Mouse (Mus musculus): ENCODE data around the gene Pdzd2. TPM values are rescaled to one million over a fixed set of nuclear protein-coding genes. Genes with fewer than 3 reads are reported as not detected.

The Pdzd2 gene
- polyA plus RNA-seq, 1 experiment from 2014 or later: 39.8 TPM

DNA sequence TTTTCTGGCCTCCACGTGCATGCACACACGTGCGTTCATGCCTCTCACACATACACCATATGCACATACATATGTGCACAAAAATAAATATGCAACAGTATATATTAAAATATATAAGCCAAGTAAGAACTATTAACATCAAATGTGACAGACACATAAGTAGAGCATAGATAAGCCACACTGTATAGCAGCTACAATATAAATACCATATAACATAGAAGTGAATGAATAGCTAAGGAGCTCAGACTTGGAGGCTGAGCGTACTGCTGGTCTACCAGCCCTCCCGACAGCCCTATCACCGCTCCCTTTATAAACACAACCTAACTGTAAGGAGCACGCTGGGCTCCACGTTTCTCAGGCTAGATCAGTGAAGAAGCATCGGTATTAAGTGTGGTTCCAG, 79.4 kb downstream of the Pdzd2 start:
- WGBS: 88% methylated on average over 9 of the region's 9 CpGs

DNA sequence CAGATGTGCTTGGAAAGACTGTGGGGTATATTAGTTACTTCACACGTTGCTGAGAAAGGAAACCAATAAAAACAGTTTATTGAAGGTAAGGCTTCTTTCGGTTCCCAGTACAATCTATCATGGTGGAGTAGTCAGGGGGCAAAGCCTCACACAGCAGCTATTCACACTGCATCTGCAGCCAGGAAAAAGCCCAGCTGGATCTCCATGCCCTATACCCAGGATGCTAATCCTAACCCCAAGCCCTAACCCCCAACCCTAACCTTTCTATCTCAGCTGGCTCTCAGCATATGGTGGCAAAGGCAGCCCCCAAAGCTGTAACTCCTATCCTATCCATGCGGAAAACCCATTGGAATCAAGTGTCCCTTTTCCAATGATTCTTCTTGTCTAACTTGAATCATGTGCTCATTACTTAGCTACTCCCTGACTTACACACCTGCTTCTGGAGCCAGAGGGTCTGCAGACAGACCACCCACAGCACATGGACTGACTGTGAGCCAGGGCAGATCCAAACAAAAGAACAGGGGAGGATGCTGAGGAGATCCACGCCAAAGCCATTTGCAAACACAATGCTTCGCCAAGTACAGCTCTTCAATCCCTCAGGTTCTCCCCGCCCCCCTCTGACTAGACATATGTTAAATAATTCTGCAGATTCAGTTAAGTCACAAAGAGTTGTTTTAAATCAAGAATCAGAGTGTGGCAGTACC, 83.6 kb downstream of the Pdzd2 start:
- Histone ChIP-seq H3K36me3 (no peaks in the 10 kb centered on the region), H3K9me3 (no peaks in the 10 kb centered on the region), H3K4me3 (no peak overlapping the region), H3K9ac (no peak overlapping the region), H3K4me2 (no peak overlapping the region), H3K4me1 (peaks cover 7% of the 10 kb centered on the region), H3K27me3 (no peaks in the 10 kb centered on the region), H3K27ac (no peak overlapping the region)
- no peak for ATAC-seq (ENCODE audit: insufficient number of reproducible peaks, low FRiP score, low TSS enrichment, low read depth)
- WGBS: 69% methylated on average over 6 of the region's 6 CpGs

More for the DNA sequence above, 79.4 kb downstream of the Pdzd2 start:
- no peak for ATAC-seq (ENCODE audit: insufficient number of reproducible peaks, low FRiP score, low TSS enrichment, low read depth)
- H3K9me3 ChIP-seq: no peaks in the 10 kb centered on the region
- no peak overlapping the region for H3K4me2 ChIP-seq
- peaks cover 4% of the 10 kb centered on the region; the same call in 1 of the 2 replicates for H3K4me1 ChIP-seq
- H3K9ac ChIP-seq: no peak overlapping the region
- no peak overlapping the region for H3K27ac ChIP-seq
- no peaks in the 10 kb centered on the region for H3K27me3 ChIP-seq
- H3K4me3 ChIP-seq: no peak overlapping the region
- H3K36me3 ChIP-seq: no peaks in the 10 kb centered on the region

GRCm38 (mm10) chr15:12655316-12655715, 84.4 kb downstream of the Pdzd2 start:
- H3K36me3 ChIP-seq: no peaks in the 10 kb centered on the region
- no peaks in the 10 kb centered on the region for H3K9me3 ChIP-seq
- WGBS: 92% methylated on average over 7 of the region's 7 CpGs
- no peak overlapping the region for H3K4me3 ChIP-seq
- H3K4me1 ChIP-seq: peaks cover 13% of the 10 kb centered on the region
- no peak overlapping the region for H3K9ac ChIP-seq
- H3K27me3 ChIP-seq: no peaks in the 10 kb centered on the region
- H3K27ac ChIP-seq: no peak overlapping the region
- no peak for ATAC-seq (ENCODE audit: insufficient number of reproducible peaks, low FRiP score, low TSS enrichment, low read depth)
- H3K4me2 ChIP-seq: no peak overlapping the region

DNA sequence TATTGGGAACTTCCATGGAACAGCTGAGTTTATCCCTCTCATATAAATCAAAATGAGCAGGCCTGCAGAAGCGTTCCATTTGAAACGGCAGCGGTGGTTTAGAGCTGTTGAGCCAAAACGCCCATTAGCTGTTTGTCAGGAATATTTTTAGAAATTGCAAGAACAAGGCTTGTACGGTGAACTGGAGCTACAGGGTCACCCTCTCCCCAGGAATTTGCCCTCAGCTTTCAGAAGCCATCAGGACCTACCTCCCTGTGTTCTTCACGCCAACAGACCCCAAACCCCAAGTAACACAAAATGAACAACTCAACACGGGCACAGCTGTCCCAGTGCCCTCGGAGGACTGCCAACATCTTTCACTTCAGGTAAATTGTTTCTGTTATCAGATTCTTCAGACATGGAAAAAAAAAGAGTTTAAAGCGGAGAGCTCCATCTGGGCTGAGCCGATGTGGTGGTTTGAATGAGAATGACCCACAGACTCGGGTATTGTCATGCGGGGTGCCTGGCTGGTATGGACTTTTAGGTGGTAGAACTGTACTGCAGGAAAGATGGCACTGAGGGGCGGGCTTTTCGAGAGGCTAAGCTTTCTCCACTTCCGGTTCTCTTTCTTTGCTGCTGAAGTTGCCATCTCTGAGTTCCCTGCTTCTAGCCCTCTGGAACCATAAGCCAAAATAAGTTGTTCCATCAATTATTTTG, 87.2 kb downstream of the Pdzd2 start:
- Histone ChIP-seq H3K4me2 (no peak overlapping the region), H3K9me3 (no peaks in the 10 kb centered on the region), H3K36me3 (no peaks in the 10 kb centered on the region), H3K4me1 (peaks cover 15% of the 10 kb centered on the region), H3K9ac (no peak overlapping the region), H3K27me3 (no peaks in the 10 kb centered on the region), H3K4me3 (no peak overlapping the region), H3K27ac (no peak overlapping the region)
- 62% methylated on average over 15 of the region's 15 CpGs for WGBS
- no peak for ATAC-seq (ENCODE audit: insufficient number of reproducible peaks, low FRiP score, low TSS enrichment, low read depth)

DNA sequence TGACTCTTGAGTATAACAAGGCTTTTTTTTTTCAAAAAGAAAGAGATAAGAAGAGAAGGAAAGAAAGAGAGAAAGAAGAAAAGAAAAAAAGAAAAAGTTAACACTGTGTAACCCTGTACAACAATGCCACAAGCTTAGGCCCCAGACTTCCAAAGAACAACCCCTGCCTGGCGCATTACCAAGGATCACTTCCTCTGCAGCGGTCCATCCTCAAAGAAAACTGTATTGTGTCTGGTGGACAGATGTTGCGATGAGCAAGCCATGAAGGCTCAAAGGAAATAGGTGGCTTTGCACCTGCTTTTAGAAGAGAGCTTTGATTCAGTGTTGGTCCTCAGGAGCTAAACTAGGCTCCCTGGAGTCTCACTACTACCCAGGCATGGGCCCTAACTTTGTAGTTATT, 89.5 kb downstream of the Pdzd2 start:
- WGBS: 68% methylated on average over 3 of the region's 3 CpGs
- no peaks in the 10 kb centered on the region for H3K27me3 ChIP-seq
- no peak overlapping the region for H3K4me3 ChIP-seq
- no peak for ATAC-seq (ENCODE audit: insufficient number of reproducible peaks, low FRiP score, low TSS enrichment, low read depth)
- no peak overlapping the region for H3K4me2 ChIP-seq
- H3K27ac ChIP-seq: no peak overlapping the region
- H3K9me3 ChIP-seq: no peaks in the 10 kb centered on the region
- H3K9ac ChIP-seq: no peak overlapping the region
- peaks cover 11% of the 10 kb centered on the region for H3K4me1 ChIP-seq
- no peaks in the 10 kb centered on the region for H3K36me3 ChIP-seq

DNA sequence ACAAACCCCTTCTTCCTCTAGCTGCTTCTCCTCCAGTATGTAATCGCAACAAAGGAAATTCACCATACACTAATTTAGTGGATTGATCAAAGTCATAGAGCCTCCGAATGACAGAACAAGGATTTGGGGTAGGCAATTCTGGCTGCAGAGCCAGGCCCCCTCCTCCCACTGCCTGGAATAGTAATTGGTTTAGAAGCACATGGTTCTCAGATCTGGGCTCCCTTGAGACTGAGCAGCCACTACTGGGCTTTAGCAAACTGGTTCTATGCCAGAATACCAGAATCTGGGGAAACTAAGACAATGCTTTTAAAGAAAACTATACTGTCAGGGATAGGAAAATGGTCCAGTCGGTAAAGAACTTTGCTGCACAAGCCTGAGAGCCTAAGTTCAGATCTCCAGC, 90.0 kb downstream of the Pdzd2 start:
- WGBS: 61% methylated on average over 3 of the region's 3 CpGs
- H3K27ac ChIP-seq: no peak overlapping the region
- no peaks in the 10 kb centered on the region for H3K9me3 ChIP-seq
- H3K36me3 ChIP-seq: no peaks in the 10 kb centered on the region
- H3K4me3 ChIP-seq: no peak overlapping the region
- no peaks in the 10 kb centered on the region for H3K27me3 ChIP-seq
- H3K4me2 ChIP-seq: no peak overlapping the region
- no peak for ATAC-seq (ENCODE audit: insufficient number of reproducible peaks, low FRiP score, low TSS enrichment, low read depth)
- no peak overlapping the region for H3K9ac ChIP-seq
- H3K4me1 ChIP-seq: peaks cover 11% of the 10 kb centered on the region

DNA sequence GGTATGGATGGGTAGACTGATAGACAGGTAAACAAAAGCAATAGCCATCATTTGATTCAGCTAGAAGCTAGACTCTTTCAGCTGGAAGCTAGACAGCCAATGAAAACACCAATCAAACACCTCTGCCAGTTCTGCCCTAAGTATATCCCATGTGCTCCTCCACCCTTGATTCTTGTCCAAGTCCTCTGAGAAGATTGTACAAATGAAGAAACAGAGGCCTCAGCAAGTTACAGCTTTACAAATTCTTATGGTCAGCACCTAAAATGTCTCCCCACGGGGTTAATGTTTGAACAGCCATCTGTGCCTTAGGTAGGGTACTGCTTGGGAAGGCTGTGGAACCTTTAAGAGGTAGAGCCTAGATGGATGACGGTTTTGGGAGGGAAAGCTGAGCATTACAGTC, 90.6 kb downstream of the Pdzd2 start:
- no peak for ATAC-seq (ENCODE audit: insufficient number of reproducible peaks, low FRiP score, low TSS enrichment, low read depth)
- no peak overlapping the region for H3K4me3 ChIP-seq
- H3K9ac ChIP-seq: no peak overlapping the region
- H3K36me3 ChIP-seq: no peaks in the 10 kb centered on the region
- H3K4me2 ChIP-seq: no peak overlapping the region
- peaks cover 11% of the 10 kb centered on the region for H3K4me1 ChIP-seq
- 68% methylated on average over 2 of the region's 2 CpGs for WGBS
- H3K27ac ChIP-seq: no peak overlapping the region
- no peaks in the 10 kb centered on the region for H3K27me3 ChIP-seq
- no peaks in the 10 kb centered on the region for H3K9me3 ChIP-seq

GRCm38 (mm10) chr15:12640755-12641154, 99.0 kb downstream of the Pdzd2 start:
- Histone ChIP-seq H3K27me3 (no peaks in the 10 kb centered on the region), H3K9ac (no peak overlapping the region), H3K4me1 (no peaks in the 10 kb centered on the region), H3K27ac (no peak overlapping the region), H3K4me2 (no peak overlapping the region), H3K4me3 (no peak overlapping the region), H3K9me3 (no peaks in the 10 kb centered on the region), H3K36me3 (no peaks in the 10 kb centered on the region)
- 72% methylated on average over 7 of the region's 7 CpGs for WGBS
- ATAC-seq (ENCODE audit: insufficient number of reproducible peaks, low FRiP score, low TSS enrichment, low read depth): no peak

DNA sequence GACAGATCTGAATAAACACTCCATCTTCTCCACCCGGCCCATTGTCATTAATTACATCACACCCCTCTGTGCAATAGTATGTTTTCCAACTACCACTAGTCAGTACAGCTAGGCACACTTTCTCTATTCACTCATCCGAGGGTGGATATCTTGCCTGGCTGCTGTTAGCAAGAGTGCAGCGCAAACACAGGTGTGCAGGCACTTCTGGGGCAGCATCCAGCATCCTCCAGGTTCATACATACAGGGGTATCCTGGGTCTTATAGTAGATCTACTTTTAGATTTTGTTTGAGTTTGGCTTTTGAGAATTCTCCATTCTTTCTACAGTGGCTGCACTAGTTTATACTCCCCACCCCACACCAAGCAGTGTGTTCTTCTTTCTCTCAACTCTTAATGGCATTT, 99.9 kb downstream of the Pdzd2 start:
- Histone ChIP-seq H3K4me3 (no peak overlapping the region), H3K27me3 (no peaks in the 10 kb centered on the region), H3K36me3 (no peaks in the 10 kb centered on the region), H3K4me2 (no peak overlapping the region), H3K27ac (no peak overlapping the region), H3K4me1 (no peaks in the 10 kb centered on the region), H3K9me3 (no peaks in the 10 kb centered on the region), H3K9ac (no peak overlapping the region)
- ATAC-seq (ENCODE audit: insufficient number of reproducible peaks, low FRiP score, low TSS enrichment, low read depth): no peak
- 84% methylated on average over 3 of the region's 3 CpGs for WGBS

GRCm38 (mm10) chr15:12639181-12639580, 100.5 kb downstream of the Pdzd2 start:
- no peaks in the 10 kb centered on the region; the same call in 1 of the 2 replicates for H3K4me1 ChIP-seq

DNA sequence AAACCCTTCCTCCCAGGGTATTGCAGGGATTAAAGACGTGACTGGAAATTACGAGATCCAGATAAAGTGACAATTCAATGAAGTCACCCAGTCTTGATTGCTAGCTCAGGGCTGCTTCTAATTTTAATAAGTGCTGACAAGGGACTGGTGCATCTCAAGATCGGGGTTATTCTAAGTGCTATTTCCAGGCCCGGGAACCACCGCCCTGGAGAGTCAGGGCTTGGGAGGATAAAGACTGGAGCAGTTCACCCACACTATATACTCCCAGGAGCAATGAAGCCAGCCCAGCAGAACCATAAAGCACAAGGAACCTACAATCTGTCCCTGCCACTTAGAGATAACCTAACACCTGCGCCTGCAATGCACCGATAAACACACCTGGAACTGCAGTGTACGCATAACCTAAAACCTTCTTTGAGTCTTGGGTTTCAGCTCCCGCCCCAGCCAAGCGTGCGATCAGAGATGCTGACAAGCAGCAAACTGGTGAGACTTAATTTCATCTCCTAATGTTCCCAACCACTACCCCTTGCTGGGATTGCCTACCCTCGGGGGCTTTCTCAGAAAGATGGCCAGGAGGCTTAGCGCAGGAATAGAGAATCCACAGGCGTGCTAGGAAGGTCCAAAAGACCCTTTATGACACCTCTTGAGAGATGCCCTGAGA, 101.2 kb downstream of the Pdzd2 start:
- Histone ChIP-seq H3K36me3 (no peaks in the 10 kb centered on the region), H3K9me3 (no peaks in the 10 kb centered on the region), H3K9ac (no peak overlapping the region), H3K4me2 (no peak overlapping the region), H3K27me3 (no peaks in the 10 kb centered on the region), H3K27ac (no peak overlapping the region), H3K4me3 (no peak overlapping the region), H3K4me1 (no peaks in the 10 kb centered on the region; the same call in 1 of the 2 replicates)
- no peak for ATAC-seq (ENCODE audit: insufficient number of reproducible peaks, low FRiP score, low TSS enrichment, low read depth)
- 82% methylated on average over 14 of the region's 14 CpGs for WGBS

More at GRCm38 (mm10) chr15:12639181-12639580, 100.5 kb downstream of the Pdzd2 start:
- no peaks in the 10 kb centered on the region for H3K9me3 ChIP-seq
- H3K27me3 ChIP-seq: no peaks in the 10 kb centered on the region
- H3K36me3 ChIP-seq: no peaks in the 10 kb centered on the region
- no peak overlapping the region for H3K4me3 ChIP-seq
- ATAC-seq (ENCODE audit: insufficient number of reproducible peaks, low FRiP score, low TSS enrichment, low read depth): no peak
- no peak overlapping the region for H3K4me2 ChIP-seq
- no peak overlapping the region for H3K9ac ChIP-seq
- 88% methylated on average over 8 of the region's 8 CpGs for WGBS
- H3K27ac ChIP-seq: no peak overlapping the region

DNA sequence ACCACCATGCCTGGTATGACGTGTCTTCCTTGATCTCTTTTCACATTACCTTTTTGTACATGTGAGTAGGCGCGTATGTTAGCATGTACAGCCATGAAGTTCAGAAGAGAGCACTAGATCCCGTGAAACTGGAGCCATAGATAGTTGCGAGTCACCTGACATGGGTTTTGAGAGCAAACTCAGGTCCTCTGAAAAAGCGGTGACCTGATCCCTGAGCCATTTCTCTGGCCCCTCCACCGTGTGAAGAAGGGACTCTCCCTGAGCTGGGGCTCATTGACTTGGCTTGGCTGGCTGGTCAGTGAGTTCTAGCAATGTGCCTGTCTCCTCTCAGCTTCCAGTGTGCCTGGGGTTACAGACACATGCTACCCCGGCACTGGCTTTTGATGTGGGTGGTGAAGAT, 102.2 kb downstream of the Pdzd2 start:
- ATAC-seq (ENCODE audit: insufficient number of reproducible peaks, low FRiP score, low TSS enrichment, low read depth): no peak
- Histone ChIP-seq H3K27me3 (no peaks in the 10 kb centered on the region), H3K9ac (no peak overlapping the region), H3K27ac (no peak overlapping the region), H3K4me1 (no peaks in the 10 kb centered on the region; the same call in 1 of the 2 replicates), H3K4me2 (no peak overlapping the region), H3K4me3 (no peak overlapping the region), H3K9me3 (no peaks in the 10 kb centered on the region), H3K36me3 (no peaks in the 10 kb centered on the region)
- 90% methylated on average over 8 of the region's 8 CpGs for WGBS

Measured in limb, embryonic 15.5 days (tissue).